Mouse (Mus musculus): ENCODE results near the gene Ttc9c.
A peak's percentile ranks its signal among the peaks of the same experiment; 100 is the strongest.
"Not testable (repeated sequence)": the region's sequence is repeated elsewhere in the genome, so short reads cannot be mapped to it uniquely, and the experiment has no call there.

Ttc9c gene

DNA sequence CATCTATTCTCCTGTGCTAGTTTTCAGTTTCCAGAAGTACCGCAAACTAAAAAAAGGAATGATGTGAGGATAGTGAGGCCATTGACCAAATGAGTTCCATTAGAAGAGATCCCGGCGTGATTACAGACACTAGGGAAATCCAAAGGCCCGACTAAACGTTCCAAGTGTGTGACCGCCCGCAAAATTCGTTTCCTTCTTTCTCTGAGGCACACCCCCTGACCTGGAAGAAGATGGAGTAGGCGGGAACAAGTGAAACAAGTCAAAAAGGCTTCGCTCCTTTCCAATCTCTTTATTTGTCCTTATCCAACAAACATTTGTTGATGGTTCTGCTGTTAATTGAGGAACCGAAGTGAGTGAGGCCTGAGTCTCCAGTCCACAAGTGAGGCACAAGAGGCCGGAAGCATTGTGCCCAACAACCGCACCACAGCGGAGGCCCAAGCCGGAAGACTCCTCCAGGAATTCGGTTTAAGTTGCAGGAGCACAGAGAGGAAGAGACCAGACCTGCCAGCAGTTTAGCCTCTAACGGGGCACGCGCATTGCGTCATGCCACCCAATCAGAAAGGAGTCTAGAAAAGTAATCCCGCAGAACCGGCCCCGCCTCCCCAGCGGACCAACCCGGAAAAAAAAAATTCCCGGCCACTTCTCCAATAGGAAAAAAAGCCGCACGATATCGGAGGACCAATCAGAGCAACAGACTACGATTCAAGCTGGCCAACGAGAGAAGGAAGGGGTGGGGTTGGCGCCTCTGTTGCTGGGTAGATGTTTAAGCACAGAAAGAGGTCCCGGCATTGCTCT is at the start of gene Ttc9c:
TSS of gene Ttc9c (minus strand) at position 533 of the 795 bp plus-strand sequence.
- DNase-seq (ENCODE audit: low spot score in 2 of 2): peak; percentile 84 to 96

DNA sequence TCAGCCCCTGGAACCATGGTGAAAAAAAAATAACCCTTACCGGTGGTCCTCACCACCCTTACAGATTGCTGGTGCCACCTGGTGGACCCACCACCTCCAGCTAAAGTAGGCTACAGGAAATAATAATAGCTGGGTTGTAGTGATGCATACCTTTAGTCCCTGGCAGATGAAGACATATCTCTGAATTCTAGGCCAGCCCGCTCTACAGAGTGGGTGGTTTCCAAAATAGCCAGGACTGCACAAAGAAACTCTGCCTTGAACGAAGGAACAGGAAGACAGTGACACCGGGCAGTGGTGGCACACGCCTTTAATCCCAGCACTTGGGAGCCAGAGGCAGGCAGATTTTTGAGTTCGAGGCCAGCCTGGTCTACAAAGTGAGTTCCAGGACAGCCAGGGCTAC is 45.1 kb upstream of the Ttc9c start:
- no peak for DNase-seq (ENCODE audit: low spot score in 2 of 2)

DNA sequence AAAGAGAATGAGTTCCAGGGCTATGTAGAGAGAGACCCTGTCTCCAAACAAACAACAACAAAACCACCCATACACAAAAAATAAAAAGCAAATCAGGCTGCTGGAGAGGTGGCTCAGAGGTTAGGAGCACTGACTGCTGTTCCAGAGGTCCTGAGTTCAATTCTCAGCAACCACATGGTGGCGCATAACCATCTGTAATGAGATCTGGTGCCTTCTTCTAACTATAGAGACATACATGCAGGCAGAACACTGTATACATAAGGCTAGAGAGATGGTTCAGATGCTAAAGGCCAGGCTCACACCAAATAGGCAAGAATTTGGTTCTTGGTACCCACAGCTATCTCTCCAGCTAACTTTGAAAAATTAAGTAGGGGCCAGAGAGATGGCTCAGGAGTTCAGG is 39.9 kb upstream of the Ttc9c start:
- no peak for DNase-seq (ENCODE audit: low spot score in 2 of 2)

DNA sequence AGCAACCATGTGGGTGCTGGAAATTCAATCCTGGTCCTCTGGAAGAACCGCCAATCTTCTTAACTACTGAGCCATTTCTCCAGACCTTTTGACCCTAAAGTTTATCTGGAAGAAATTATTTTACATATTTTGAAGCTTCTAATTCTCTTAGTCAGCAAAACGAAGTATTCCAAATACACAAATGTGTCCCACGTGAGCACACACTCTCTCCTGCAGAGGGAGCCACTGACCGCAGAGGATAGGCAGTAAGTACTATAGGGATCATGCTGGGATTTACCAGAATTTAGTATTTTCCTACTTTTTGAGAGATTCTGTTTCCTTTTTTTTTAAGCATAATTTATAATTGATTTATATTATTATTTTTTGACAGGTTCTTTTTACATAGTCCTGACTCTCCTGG is 38.6 kb upstream of the Ttc9c start:
- DNase-seq (ENCODE audit: low spot score in 2 of 2): no peak

DNA sequence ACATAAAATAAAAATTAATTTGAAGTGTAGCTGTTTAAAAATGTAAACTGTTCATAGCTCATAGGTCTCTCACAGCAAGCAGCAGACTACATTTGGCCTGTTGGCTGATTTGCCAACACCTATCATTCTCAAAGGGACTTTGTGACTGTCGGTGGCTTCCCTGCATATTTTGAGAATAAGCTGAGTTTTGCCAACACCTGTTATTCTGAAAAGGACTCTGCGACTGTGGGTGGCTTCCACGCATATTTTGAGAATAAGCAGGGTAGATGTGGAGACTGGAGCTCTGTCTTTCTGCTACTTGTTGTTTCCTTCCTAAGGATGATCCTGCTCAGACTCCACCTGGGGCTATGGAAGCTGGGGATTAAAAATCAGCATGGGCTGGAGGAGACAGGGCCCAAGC is 34.0 kb upstream of the Ttc9c start:
- DNase-seq (ENCODE audit: low spot score in 2 of 2): no peak

DNA sequence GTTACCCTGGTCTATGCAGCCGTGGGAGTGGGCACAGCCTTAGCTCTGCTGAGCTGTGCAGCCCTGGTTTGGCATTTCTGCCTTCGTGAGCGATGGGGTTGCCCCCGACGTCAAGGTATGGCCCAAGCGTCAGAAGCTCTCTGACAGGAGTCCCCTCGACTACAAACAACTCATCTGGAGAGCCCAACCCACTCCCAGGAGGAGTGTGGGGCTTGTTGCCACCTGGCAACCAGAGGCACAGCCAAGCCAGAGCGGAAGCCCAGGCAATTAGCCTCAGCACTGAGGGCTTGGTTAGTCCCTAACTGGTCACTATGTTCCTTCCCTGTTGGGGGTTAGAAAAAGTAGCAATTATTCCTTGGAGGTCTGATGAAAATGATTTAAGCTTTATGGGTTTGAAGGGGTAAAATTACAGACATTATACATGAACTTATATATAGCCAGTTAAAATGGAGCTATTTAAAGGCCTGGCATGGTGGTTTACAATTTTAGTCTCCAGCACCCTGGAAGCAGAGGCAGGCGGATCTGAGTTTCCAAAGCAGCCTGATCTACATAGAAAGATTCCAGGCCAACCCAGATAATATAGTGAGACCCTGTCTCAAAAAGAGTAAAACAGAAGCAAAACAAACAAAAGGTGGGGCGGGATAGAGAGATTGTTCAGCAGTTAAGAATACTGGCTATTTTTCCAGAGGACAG is 33.2 kb upstream of the Ttc9c start:
- DNase-seq (ENCODE audit: low spot score in 2 of 2): no peak

DNA sequence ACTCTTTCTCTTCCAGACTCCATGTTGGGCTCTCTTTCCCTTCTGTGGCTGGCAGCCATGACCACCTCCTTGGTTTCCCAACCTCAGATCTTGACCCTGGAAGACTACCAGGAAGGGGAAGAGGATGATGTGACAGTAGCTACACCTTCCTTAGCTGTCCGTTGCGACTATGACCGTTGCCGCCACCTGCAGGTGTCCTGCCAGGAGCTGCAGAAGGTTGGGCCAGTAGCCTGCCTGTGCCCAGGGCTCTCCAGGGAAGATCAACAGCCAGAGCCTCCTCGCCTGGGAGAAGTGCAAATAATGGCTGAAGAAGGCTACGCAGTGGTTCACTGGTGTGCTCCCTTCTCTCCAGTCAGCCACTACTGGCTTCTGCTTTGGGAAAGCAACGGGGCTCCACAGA is 32.5 kb upstream of the Ttc9c start:
- DNase-seq (ENCODE audit: low spot score in 2 of 2): no peak

DNA sequence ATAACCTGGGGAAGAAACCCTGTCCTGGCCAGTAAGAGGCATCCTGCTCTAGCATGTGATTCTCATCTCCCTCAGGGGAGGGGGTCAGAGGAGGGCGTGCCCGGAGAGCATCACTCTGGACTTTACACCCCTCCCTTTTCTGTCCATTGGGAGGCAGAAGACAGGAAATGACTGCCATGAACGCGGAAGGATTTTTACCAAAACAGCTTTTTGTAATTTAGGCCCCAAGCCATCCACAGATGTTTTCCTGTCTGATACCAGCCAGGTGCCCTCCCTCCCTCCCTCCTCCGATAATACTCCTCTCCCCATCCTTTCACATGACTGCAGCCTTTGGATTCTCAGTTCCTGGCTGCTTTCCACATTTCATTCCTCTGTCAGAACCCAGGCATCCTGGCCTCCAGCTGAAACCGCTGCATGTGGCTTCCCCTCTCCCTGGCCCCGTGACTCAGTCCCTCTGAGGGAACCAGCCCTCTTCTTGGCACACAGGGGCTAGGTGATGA is 31.3 kb upstream of the Ttc9c start, which contains the start of gene Lrrn4cl:
TSS of gene Lrrn4cl (plus strand) at position 367 of the 500 bp plus-strand sequence.
- peak in 1 of 2 experiments; percentile 58 for DNase-seq (ENCODE audit: low spot score in 2 of 2)

DNA sequence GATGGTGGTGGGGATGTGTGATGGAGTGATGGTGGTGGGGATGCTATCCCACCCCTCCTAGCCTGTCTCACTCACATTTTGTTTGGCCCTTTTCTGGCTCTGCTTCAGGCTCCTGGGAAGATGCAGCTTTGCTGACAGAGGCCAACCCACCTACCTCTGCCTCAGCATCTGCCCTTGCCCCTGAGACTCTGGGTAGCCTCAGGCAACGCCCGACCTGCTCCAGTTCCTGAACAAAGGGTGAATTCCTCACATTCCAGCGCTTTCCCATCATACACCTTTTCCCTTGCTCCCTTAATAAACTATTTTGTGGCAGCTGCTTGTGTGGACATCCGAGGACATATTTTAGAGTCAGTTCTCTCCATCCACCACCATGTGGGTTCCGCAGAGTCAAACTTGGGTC is 29.2 kb upstream of the Ttc9c start:
- DNase-seq (ENCODE audit: low spot score in 2 of 2): no peak

DNA sequence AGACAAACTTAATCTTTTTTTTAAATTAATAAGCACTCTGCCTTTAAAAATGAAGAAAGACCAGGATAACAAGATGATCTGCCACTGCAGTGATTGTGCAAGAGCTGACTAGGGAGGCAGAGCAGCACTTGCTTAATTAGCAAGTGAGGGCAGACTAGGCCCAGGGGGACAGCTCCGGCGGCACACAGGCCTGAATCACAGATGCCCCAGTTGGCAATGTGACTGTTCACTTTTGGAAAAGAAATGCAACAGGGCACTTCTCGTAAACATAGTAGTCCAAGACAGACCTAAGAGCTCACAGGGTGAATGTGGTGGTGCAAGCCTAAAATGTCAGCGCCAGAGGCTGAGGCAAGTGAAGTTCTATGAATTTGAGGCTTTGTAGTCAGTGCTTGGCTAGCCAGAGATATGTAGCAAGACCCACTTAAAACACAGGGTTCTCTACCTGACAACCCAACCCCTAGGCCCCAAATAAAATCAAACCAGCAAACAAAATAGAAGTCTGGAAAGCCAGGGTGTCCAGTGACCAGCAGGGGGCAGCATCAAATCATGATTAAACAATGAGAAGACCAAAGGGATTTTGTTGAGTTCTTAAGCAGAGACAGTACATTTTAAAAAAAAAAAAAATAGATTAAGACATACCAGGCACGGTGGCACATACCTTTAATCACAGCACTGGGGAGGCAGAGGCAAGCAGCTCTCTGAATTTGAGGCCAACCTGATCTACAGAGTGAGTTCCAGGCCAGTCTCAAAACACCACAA is 25.4 kb upstream of the Ttc9c start:
- DNase-seq (ENCODE audit: low spot score in 2 of 2): peak in 1 of 2 experiments; percentile 59

DNA sequence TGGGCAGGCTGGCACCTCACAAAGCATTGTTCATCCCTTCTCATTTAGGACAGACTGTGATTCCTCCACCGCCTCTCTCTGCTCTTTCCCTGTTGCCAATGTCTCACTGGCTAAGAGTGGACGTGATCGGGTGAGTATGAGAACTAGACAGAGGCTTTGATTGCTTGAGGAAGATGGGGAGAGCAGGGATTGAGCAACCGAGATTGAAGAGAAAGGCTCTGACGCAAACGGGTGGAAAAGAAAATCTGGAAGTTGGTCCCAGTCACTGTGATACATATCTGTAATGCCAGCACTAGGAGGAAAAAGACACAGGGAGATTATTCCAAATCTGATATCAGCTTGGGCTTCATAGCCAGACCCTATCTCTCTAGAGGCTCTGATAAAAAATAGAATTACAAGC is 23.8 kb upstream of the Ttc9c start:
- no peak for DNase-seq (ENCODE audit: low spot score in 2 of 2)

DNA sequence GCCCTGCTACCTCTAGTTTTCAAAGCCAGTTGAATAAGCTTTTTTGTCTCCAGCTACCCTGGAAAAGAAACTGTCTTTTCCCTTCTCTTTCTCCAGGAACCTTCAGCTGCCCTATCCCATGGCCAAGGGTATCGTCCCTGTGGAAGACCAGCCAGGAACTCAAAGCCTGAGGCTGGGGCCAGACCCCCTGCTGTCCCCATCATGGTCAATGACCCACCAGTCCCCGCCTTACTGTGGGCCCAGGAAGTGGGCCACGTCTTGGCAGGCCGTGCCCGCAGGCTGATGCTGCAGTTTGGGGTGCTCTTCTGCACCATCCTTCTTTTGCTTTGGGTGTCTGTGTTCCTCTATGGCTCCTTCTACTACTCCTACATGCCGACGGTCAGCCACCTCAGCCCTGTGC is 21.9 kb upstream of the Ttc9c start:
- no peak for DNase-seq (ENCODE audit: low spot score in 2 of 2)

DNA sequence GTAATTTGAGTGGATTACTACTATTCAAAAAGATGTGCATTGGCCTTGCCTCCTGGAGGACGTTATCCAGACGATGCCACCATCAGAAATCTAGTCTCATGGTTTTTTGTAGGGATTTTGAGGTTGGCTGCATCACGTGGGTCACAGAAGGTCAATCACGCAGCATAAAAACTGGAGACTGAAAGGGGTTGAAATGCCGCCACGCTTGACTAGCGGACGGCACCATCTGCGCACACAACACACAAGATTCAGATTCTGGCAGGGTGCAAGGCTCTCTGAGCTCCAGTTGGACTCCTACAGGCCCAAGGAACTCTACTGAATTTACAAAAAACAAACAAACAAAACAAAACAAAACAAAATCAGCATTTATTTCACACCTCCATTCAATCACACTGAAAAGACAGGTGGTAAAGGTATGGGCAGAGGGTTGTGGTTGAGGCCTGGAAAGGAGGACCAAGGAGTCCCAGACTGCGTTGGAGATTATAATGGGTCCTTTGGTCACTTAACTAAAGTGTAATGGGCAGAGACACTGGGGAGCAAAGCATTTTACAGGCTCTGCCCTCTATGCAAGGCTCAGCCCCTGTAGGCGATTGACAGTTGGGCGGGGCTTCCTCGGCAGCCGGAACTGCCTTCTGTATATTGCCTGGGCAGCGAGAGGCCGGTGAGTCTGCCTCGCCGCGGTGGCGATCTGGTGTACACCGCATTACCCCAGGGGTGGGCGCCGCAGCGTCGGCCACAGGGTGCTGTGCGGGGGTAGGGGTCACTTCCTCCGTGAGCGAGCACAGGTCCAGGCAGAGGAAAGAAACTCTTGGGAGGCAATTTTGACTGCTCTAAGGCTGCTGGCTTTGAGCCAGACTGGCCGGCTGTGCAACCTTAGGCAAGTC is 21.0 kb upstream of the Ttc9c start:
- DNase-seq (ENCODE audit: low spot score in 2 of 2): peak; percentile 72 to 74

DNA sequence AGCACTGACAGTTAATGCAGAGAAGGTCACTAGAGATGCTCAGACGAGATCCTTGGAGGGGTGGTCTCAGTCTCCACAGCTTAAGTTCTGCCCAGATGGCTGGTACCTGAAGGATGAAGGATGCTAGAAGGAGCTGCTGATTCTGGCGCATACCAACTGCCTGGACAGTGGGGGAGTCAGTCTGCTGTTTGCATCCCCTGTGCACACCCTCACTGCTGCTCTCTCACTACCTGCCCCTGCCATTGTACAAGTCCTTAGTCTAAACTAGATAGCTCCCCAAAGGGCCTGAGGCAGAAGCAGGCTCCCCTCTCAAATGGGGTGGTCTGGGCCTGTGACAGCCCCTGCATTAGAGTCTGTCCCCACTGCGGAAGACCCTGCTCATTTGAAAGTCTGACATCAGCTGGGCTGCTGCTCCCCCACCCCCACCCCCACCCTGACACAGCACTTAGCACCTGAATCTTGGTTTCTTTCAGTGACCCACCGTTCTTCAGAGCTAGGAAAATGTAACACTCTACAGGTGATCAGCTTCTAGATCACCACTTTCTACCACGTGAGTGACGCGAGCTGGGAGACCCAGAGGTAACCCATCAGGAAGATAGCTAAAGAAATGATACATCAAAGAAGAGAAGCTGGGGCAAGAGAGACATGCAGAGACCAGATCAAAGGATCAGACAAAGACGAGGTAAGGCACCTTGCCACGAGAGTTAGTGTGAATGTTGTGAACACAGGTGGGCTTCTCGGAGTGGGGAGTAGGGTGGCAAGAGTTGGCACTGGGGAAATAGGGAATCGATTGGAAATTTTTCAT is 20.2 kb upstream of the Ttc9c start, which contains the start of gene Gng3:
TSS of gene Gng3 (minus strand) at position 92 of the 805 bp plus-strand sequence.
- DNase-seq (ENCODE audit: low spot score in 2 of 2): no peak

DNA sequence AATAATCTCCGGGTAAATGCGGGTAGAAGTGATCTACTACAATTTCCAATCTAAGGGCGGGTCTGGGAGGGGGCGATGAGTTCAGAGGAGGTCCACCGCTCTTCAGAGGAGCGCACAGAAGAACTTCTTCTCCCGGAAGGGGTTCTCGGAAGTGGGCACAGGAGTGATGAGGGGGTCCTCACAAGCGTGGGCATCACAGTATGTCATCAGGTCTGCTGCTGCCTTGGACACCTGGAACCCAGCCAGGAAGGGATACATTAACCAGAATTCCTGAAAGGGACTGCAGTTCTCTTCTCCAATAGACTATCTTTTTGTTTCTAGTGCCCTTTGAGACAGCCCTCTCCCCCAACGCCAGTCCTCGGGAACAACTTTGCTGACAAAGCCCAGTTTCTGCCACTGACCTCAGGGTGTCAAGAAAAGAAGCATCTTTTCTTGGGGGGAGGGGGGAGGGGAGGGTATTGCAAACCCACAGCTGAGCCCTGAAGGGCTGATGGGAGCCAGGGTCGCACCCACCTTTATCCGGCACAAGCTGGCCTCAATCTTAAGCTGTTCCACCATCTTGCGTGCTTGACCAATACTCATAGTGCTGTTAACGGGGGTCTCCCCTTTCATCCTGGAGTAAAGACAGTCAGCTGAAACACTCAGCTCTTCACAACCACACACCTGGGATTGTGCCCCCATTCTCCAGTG is 19.1 kb upstream of the Ttc9c start:
- no peak for DNase-seq (ENCODE audit: low spot score in 2 of 2)

DNA sequence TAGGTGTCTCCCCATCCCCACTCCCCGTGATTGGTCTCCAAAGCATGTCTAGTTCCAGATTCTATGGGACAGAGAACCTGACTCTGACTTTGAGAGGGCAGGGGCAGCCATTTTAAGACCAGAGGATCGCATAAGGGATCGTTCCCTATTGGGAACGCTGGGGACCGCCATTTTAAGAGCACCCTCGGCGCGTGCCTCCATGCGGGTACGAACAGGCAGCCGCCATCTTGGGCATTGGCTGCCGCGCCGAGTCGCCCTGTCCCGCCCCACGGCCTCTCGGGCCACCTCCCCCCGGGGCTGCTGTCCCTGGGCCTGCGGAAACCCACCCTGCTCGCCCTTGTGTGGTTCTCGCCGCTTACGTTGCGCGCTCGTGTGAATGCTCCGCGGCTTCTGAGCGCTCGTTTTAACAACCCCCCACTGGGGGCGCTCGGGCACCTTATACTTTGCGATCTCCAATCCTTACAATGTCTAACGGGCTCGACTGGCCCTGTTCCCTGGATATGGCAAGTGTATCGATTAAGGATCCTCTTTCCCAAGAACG is 18.2 kb upstream of the Ttc9c start, which contains the start of gene Bscl2:
TSS of gene Bscl2 (plus strand) at position 217 of the 541 bp plus-strand sequence.
- DNase-seq (ENCODE audit: low spot score in 2 of 2): peak; percentile 56 to 82

DNA sequence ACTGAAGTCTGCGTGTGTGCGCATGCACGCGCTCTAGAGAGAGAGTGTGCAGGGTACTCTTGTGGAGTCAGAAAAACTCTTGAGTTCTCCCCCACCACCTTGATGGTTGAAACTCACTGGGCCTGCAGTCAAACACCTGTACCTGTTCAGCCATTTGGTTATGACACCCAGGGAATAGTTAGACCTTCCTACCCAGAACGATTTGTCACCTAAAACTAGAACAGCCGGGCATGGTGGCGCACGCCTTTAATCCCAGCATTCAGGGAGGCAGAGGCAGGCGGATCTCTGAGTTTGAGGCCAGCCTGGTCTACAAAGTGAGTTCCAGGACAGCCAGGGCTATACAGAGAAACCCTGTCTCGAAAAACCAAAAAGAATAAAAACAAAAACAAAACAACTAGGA is 17.2 kb upstream of the Ttc9c start:
- DNase-seq (ENCODE audit: low spot score in 2 of 2): not testable (repeated sequence)

DNA sequence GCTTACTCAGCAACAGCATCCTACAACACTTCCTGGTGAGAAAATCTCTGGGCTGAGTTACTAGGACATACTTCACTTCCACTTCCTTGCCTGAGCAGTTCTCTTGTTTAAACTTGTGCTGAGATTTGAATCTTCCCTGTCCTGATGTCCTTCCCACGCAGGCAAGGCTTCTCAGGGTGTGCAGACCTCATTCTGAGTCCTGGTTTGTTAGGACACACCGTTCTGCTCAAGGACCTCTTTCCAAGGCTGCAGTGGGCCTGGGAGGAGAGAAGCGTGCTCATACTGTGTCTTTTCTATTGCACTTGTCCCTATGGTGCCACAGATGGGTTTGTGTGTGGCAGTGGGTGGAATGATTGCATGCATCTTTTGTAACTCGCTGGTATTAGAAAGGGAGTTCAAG is 13.8 kb upstream of the Ttc9c start:
- DNase-seq (ENCODE audit: low spot score in 2 of 2): no peak

DNA sequence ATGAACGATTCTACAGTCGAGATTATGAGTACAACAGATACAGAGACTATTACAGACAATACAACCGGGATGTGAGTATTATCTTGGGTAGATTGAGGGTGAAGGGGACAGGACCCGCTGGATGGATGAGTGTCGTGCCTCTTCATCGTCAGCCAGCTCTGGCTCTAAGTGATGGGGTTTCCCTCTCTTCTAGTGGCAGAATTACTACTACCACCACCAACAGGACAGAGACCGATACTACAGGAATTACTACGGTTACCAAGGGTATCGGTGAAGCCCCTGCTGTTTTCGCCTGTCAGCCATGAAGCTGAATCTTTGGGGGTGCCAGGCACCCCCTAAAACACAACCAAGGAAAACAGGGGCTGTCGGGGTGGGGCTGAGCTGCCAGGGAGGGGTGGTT is 12.1 kb upstream of the Ttc9c start:
- DNase-seq (ENCODE audit: low spot score in 2 of 2): no peak
